Mouse (Mus musculus): Measurements from ENCODE around the gene Tmem269. TPM values are rescaled to one million over a fixed set of nuclear protein-coding genes. Genes with fewer than 3 reads are reported as not detected.
A peak's percentile ranks its signal among the peaks of the same experiment; 100 is the strongest.

The Tmem269 gene
- 0.10 and 0.12 TPM in 2 replicates for polyA plus RNA-seq (2015; fragmentation: Nextera tagmentation; extraction: Ambion mirVana)

- no peak for ATAC-seq
- no peaks in the 10 kb centered on the region for H3K9me3 ChIP-seq (ENCODE audit: control insufficient read depth)
- WGBS, result 18% methylated on average over 11 of the region's 11 CpGs
- no peak within 1 kb of the TSS for H3K27ac ChIP-seq (ENCODE audit: low read depth, low read length)
- no peaks in the 10 kb centered on the region for H3K27me3 ChIP-seq (replicated peaks; ENCODE audit: control insufficient read depth, insufficient read depth, low read length)
- H3K4me3 ChIP-seq (ENCODE audit: low read depth, low read length), result no peak within 1 kb of the TSS
- H3K4me1 ChIP-seq (replicated peaks; ENCODE audit: control insufficient read depth, insufficient read depth, low read length), result no peaks in the 10 kb centered on the region
- H3K36me3 ChIP-seq (ENCODE audit: control insufficient read depth, insufficient read depth), result no peaks in the 10 kb centered on the region; the same call in 1 of the 2 replicates
- no peak within 1 kb of the TSS for H3K9ac ChIP-seq (ENCODE audit: low read depth, low read length)
- no peak for TF ChIP-seq CTCF (IDR thresholded peaks at IDR 0.05; ENCODE audit: low read depth)
- no peak within 1 kb of the TSS for H3K4me2 ChIP-seq (replicated peaks; ENCODE audit: low read depth)
Observed at GRCm38 (mm10) chr4:119218169-119218568, at the start of gene Tmem269. Tmem269 (minus strand) TSS chr4:119218217.

- Histone ChIP-seq H3K4me2 (replicated peaks; ENCODE audit: low read depth) (no peak overlapping the region), H3K9me3 (ENCODE audit: control insufficient read depth) (no peaks in the 10 kb centered on the region), H3K4me1 (replicated peaks; ENCODE audit: control insufficient read depth, insufficient read depth, low read length) (no peaks in the 10 kb centered on the region), H3K36me3 (ENCODE audit: control insufficient read depth, insufficient read depth) (peaks cover 14% of the 10 kb centered on the region), H3K4me3 (ENCODE audit: low read depth, low read length) (no peak overlapping the region), H3K27ac (ENCODE audit: low read depth, low read length) (no peak overlapping the region), H3K27me3 (replicated peaks; ENCODE audit: control insufficient read depth, insufficient read depth, low read length) (no peaks in the 10 kb centered on the region), H3K9ac (ENCODE audit: low read depth, low read length) (no peak overlapping the region)
- WGBS, result 60% methylated on average over 13 of the region's 13 CpGs
- ATAC-seq, result no peak
- no peak for TF ChIP-seq CTCF (IDR thresholded peaks at IDR 0.05; ENCODE audit: low read depth)
Observed at GRCm38 (mm10) chr4:119266606-119267005, 48.6 kb upstream of the Tmem269 start.

- no peak overlapping the region for H3K27ac ChIP-seq (ENCODE audit: low read depth, low read length)
- no peak overlapping the region for H3K4me3 ChIP-seq (ENCODE audit: low read depth, low read length)
- TF ChIP-seq CTCF (IDR thresholded peaks at IDR 0.05; ENCODE audit: low read depth), result no peak
- 67% methylated on average over 3 of the region's 3 CpGs for WGBS
- H3K4me1 ChIP-seq (replicated peaks; ENCODE audit: control insufficient read depth, insufficient read depth, low read length), result 0 out of 2 replicates have a peak, but pooled peaks cover under 1% of the 10 kb centered on the region
- no peaks in the 10 kb centered on the region for H3K27me3 ChIP-seq (replicated peaks; ENCODE audit: control insufficient read depth, insufficient read depth, low read length)
- no peak for ATAC-seq
- no peak overlapping the region for H3K9ac ChIP-seq (ENCODE audit: low read depth, low read length)
- no peaks in the 10 kb centered on the region for H3K9me3 ChIP-seq (ENCODE audit: control insufficient read depth)
- no peaks in the 10 kb centered on the region for H3K36me3 ChIP-seq (ENCODE audit: control insufficient read depth, insufficient read depth)
- no peak overlapping the region for H3K4me2 ChIP-seq (replicated peaks; ENCODE audit: low read depth)
Observed at GRCm38 (mm10) chr4:119263459-119263858, 45.4 kb upstream of the Tmem269 start.

- Histone ChIP-seq H3K4me2 (replicated peaks; ENCODE audit: low read depth) (no peak overlapping the region), H3K4me3 (ENCODE audit: low read depth, low read length) (no peak overlapping the region), H3K36me3 (ENCODE audit: control insufficient read depth, insufficient read depth) (no peaks in the 10 kb centered on the region), H3K9me3 (ENCODE audit: control insufficient read depth) (no peaks in the 10 kb centered on the region), H3K4me1 (replicated peaks; ENCODE audit: control insufficient read depth, insufficient read depth, low read length) (0 out of 2 replicates have a peak, but pooled peaks cover 2% of the 10 kb centered on the region), H3K9ac (ENCODE audit: low read depth, low read length) (no peak overlapping the region), H3K27ac (ENCODE audit: low read depth, low read length) (no peak overlapping the region), H3K27me3 (replicated peaks; ENCODE audit: control insufficient read depth, insufficient read depth, low read length) (no peaks in the 10 kb centered on the region)
- no peak for ATAC-seq
- 87% methylated on average over 5 of the region's 5 CpGs for WGBS
- TF ChIP-seq CTCF (IDR thresholded peaks at IDR 0.05; ENCODE audit: low read depth), result no peak
Observed at GRCm38 (mm10) chr4:119262483-119262882, 44.5 kb upstream of the Tmem269 start.

- TF ChIP-seq CTCF (IDR thresholded peaks at IDR 0.05; ENCODE audit: low read depth), result no peak
- peak; percentile 23; the same call in 1 of the 2 replicates for ATAC-seq
- 61% methylated on average over 7 of the region's 7 CpGs for WGBS
- H3K36me3 ChIP-seq (ENCODE audit: control insufficient read depth, insufficient read depth), result no peaks in the 10 kb centered on the region
- H3K4me3 ChIP-seq (ENCODE audit: low read depth, low read length), result no peak overlapping the region
- H3K4me1 ChIP-seq (replicated peaks; ENCODE audit: control insufficient read depth, insufficient read depth, low read length), result 0 out of 2 replicates have a peak, but pooled peaks cover 2% of the 10 kb centered on the region
- peak overlapping the region; percentile 61 for H3K27ac ChIP-seq (ENCODE audit: low read depth, low read length)
- H3K27me3 ChIP-seq (replicated peaks; ENCODE audit: control insufficient read depth, insufficient read depth, low read length), result no peaks in the 10 kb centered on the region
- no peaks in the 10 kb centered on the region for H3K9me3 ChIP-seq (ENCODE audit: control insufficient read depth)
- no peak overlapping the region for H3K9ac ChIP-seq (ENCODE audit: low read depth, low read length)
- no peak overlapping the region for H3K4me2 ChIP-seq (replicated peaks; ENCODE audit: low read depth)
Observed at GRCm38 (mm10) chr4:119261087-119261713, 43.2 kb upstream of the Tmem269 start.

- Histone ChIP-seq H3K27me3 (replicated peaks; ENCODE audit: control insufficient read depth, insufficient read depth, low read length) (no peaks in the 10 kb centered on the region), H3K4me1 (replicated peaks; ENCODE audit: control insufficient read depth, insufficient read depth, low read length) (0 out of 2 replicates have a peak, but pooled peaks cover 2% of the 10 kb centered on the region), H3K4me3 (ENCODE audit: low read depth, low read length) (no peak overlapping the region), H3K4me2 (replicated peaks; ENCODE audit: low read depth) (0 out of 2 replicates have a peak overlapping the region, but pooled peaks have one; percentile 21), H3K27ac (ENCODE audit: low read depth, low read length) (peak overlapping the region; percentile 61), H3K9me3 (ENCODE audit: control insufficient read depth) (no peaks in the 10 kb centered on the region), H3K36me3 (ENCODE audit: control insufficient read depth, insufficient read depth) (no peaks in the 10 kb centered on the region), H3K9ac (ENCODE audit: low read depth, low read length) (no peak overlapping the region)
- peak; percentile 53 for TF ChIP-seq CTCF (IDR thresholded peaks at IDR 0.05; ENCODE audit: low read depth)
- 68% methylated on average over 15 of the region's 15 CpGs for WGBS
- ATAC-seq, result no peak
Observed at GRCm38 (mm10) chr4:119259344-119260254, 41.6 kb upstream of the Tmem269 start.

All from intestine, postnatal 0 days (tissue).